Mouse (Mus musculus) heart, embryonic 12.5 days (tissue): ENCODE data around the gene Nr1h4. TPM values are rescaled to one million over a fixed set of nuclear protein-coding genes. Genes with fewer than 3 reads are reported as not detected.

Experiments
- ATAC-seq: fragments of 200-750 bp; cut with Nextera tagmentation; 2 replicates; pipeline ENCODE4 v1.8.0; 2017; ENCODE audit warnings: moderate TSS enrichment, moderate library complexity; ENCODE audit not compliant: insufficient number of reproducible peaks, low FRiP score
- H3K27ac ChIP-seq: fragments of 300-500 bp; sonication (generic); 2 replicates; pipeline ENCODE4 v1.5.1; 2016; ENCODE audit warnings: mild to moderate bottlenecking, moderate library complexity; ENCODE audit not compliant: poor library complexity, severe bottlenecking
- H3K27me3 ChIP-seq: fragments of 300-500 bp; sonication (generic); replicated peaks from 2 replicates; pipeline ENCODE4 v1.6.1; 2016; ENCODE audit warnings: mild to moderate bottlenecking, moderate library complexity
- H3K36me3 ChIP-seq: fragments of 300-500 bp; sonication (generic); 2 replicates; pipeline ENCODE4 v1.6.1; 2016; ENCODE audit warnings: mild to moderate bottlenecking, moderate library complexity
- H3K4me1 ChIP-seq: fragments of 300-500 bp; sonication (generic); replicated peaks from 2 replicates; pipeline ENCODE4 v1.6.1; 2016; ENCODE audit warnings: mild to moderate bottlenecking
- H3K4me2 ChIP-seq: fragments of 300-500 bp; sonication (generic); 2 replicates; pipeline ENCODE4 v1.6.1; 2016; ENCODE audit warnings: mild to moderate bottlenecking, moderate library complexity
- H3K4me3 ChIP-seq: fragments of 300-500 bp; sonication (generic); 2 replicates; pipeline ENCODE4 v1.5.1; 2016; ENCODE audit warnings: mild to moderate bottlenecking
- H3K9ac ChIP-seq: fragments of 300-500 bp; sonication (generic); 2 replicates; pipeline ENCODE4 v1.6.1; 2016; ENCODE audit warnings: mild to moderate bottlenecking, moderate library complexity
- H3K9me3 ChIP-seq: fragments of 300-500 bp; sonication (generic); replicated peaks from 2 replicates; pipeline ENCODE4 v1.6.1; 2016; ENCODE audit warnings: mild to moderate bottlenecking, moderate library complexity
- WGBS: fragments of 180-500 bp; shearing (Covaris S2); methylation state at CpG from one replicate; pipeline ENCODE4 v1.1.7; 2016; 5-methylcytosine and 5-hydroxymethylcytosine counted together
- polyA plus RNA-seq: library from polyadenylated mRNA; unstranded; fragments of >200 nt; fragmentation: Nextera tagmentation; extraction: Ambion mirVana; gene quantifications from 2 replicates; pipeline ENCODE4 v1.2.1, GENCODE M21; 2016

Nr1h4 gene
- polyA plus RNA-seq, 1 experiment from 2014 or later: 1.3 TPM

GRCm38 (mm10) chr10:89432743-89433142 is 100.6 kb downstream of the Nr1h4 start:
- no peaks in the 10 kb centered on the region for H3K9me3 ChIP-seq
- no peak overlapping the region for H3K4me2 ChIP-seq
- H3K9ac ChIP-seq: no peak overlapping the region
- H3K27me3 ChIP-seq: no peaks in the 10 kb centered on the region
- peaks cover 46% of the 10 kb centered on the region for H3K36me3 ChIP-seq
- WGBS: 82% methylated on average over 13 of the region's 13 CpGs
- no peak overlapping the region for H3K4me3 ChIP-seq
- peaks cover 4% of the 10 kb centered on the region; the same call in 1 of the 2 replicates for H3K4me1 ChIP-seq
- ATAC-seq: no peak
- no peak overlapping the region for H3K27ac ChIP-seq

GRCm38 (mm10) chr10:89430751-89431150 is 102.6 kb downstream of the Nr1h4 start:
- Histone ChIP-seq H3K4me2 (no peak overlapping the region), H3K9ac (no peak overlapping the region), H3K4me1 (no peaks in the 10 kb centered on the region), H3K36me3 (peaks cover 53% of the 10 kb centered on the region), H3K27ac (no peak overlapping the region), H3K9me3 (no peaks in the 10 kb centered on the region), H3K27me3 (no peaks in the 10 kb centered on the region), H3K4me3 (no peak overlapping the region)
- ATAC-seq: no peak
- WGBS: 90% methylated on average over 7 of the region's 7 CpGs

GRCm38 (mm10) chr10:89424800-89425393 is 108.5 kb downstream of the Nr1h4 start:
- peaks cover 72% of the 10 kb centered on the region for H3K36me3 ChIP-seq
- no peak overlapping the region for H3K9ac ChIP-seq
- H3K9me3 ChIP-seq: no peaks in the 10 kb centered on the region
- no peak overlapping the region for H3K4me3 ChIP-seq
- no peaks in the 10 kb centered on the region for H3K4me1 ChIP-seq
- H3K4me2 ChIP-seq: no peak overlapping the region
- WGBS: 89% methylated on average over 11 of the region's 11 CpGs
- H3K27ac ChIP-seq: no peak overlapping the region
- no peaks in the 10 kb centered on the region for H3K27me3 ChIP-seq
- ATAC-seq: no peak

GRCm38 (mm10) chr10:89424217-89424616 is 109.2 kb downstream of the Nr1h4 start:
- Histone ChIP-seq H3K27me3 (no peaks in the 10 kb centered on the region), H3K9ac (no peak overlapping the region), H3K27ac (no peak overlapping the region), H3K4me2 (no peak overlapping the region), H3K4me3 (no peak overlapping the region), H3K4me1 (no peaks in the 10 kb centered on the region), H3K36me3 (peaks cover 68% of the 10 kb centered on the region), H3K9me3 (no peaks in the 10 kb centered on the region)
- 90% methylated on average over 9 of the region's 9 CpGs for WGBS
- ATAC-seq: no peak

- no peak overlapping the region for H3K9ac ChIP-seq
- H3K4me1 ChIP-seq: no peaks in the 10 kb centered on the region
- peaks cover 63% of the 10 kb centered on the region for H3K36me3 ChIP-seq
- no peak overlapping the region for H3K27ac ChIP-seq
- no peaks in the 10 kb centered on the region for H3K27me3 ChIP-seq
- H3K9me3 ChIP-seq: no peaks in the 10 kb centered on the region
- H3K4me3 ChIP-seq: no peak overlapping the region
- ATAC-seq: no peak
- 84% methylated on average over 9 of the region's 9 CpGs for WGBS
- no peak overlapping the region for H3K4me2 ChIP-seq
These were observed 110.1 kb downstream of the Nr1h4 start for GRCm38 (mm10) chr10:89423164-89423778.

- H3K9me3 ChIP-seq: no peaks in the 10 kb centered on the region
- no peak overlapping the region for H3K4me3 ChIP-seq
- no peak for ATAC-seq
- peaks cover 63% of the 10 kb centered on the region for H3K36me3 ChIP-seq
- no peaks in the 10 kb centered on the region for H3K4me1 ChIP-seq
- H3K27ac ChIP-seq: no peak overlapping the region
- no peaks in the 10 kb centered on the region for H3K27me3 ChIP-seq
- H3K4me2 ChIP-seq: no peak overlapping the region
- 78% methylated on average over 8 of the region's 8 CpGs for WGBS
- H3K9ac ChIP-seq: no peak overlapping the region
These were observed 110.8 kb downstream of the Nr1h4 start for GRCm38 (mm10) chr10:89422504-89423158.

- Histone ChIP-seq H3K4me2 (no peak overlapping the region), H3K4me1 (no peaks in the 10 kb centered on the region), H3K4me3 (no peak overlapping the region), H3K9me3 (no peaks in the 10 kb centered on the region), H3K27ac (no peak overlapping the region), H3K27me3 (no peaks in the 10 kb centered on the region), H3K9ac (no peak overlapping the region), H3K36me3 (peaks cover 68% of the 10 kb centered on the region)
- no peak for ATAC-seq
- WGBS: 91% methylated on average over 2 of the region's 2 CpGs
These were observed 115.4 kb downstream of the Nr1h4 start for GRCm38 (mm10) chr10:89417966-89418365.

GRCm38 (mm10) chr10:89415478-89415877 is 117.9 kb downstream of the Nr1h4 start:
- no peaks in the 10 kb centered on the region for H3K4me1 ChIP-seq
- no peak overlapping the region for H3K27ac ChIP-seq
- H3K9me3 ChIP-seq: no peaks in the 10 kb centered on the region
- no peaks in the 10 kb centered on the region for H3K27me3 ChIP-seq
- no peak for ATAC-seq
- H3K9ac ChIP-seq: no peak overlapping the region
- no peak overlapping the region for H3K4me2 ChIP-seq
- peaks cover 68% of the 10 kb centered on the region for H3K36me3 ChIP-seq
- no peak overlapping the region for H3K4me3 ChIP-seq
- 75% methylated on average over 3 of the region's 3 CpGs for WGBS

- Histone ChIP-seq H3K27ac (no peak overlapping the region), H3K4me3 (no peak overlapping the region), H3K36me3 (peaks cover 19% of the 10 kb centered on the region), H3K27me3 (no peaks in the 10 kb centered on the region), H3K4me2 (no peak overlapping the region), H3K4me1 (no peaks in the 10 kb centered on the region), H3K9me3 (no peaks in the 10 kb centered on the region), H3K9ac (no peak overlapping the region)
- ATAC-seq: no peak
- WGBS: 55% methylated on average over 1 of the region's 1 CpGs
These were observed 125.8 kb downstream of the Nr1h4 start for GRCm38 (mm10) chr10:89407551-89407950.

GRCm38 (mm10) chr10:89406733-89407484 is 126.5 kb downstream of the Nr1h4 start:
- no peaks in the 10 kb centered on the region for H3K9me3 ChIP-seq
- H3K4me1 ChIP-seq: no peaks in the 10 kb centered on the region
- H3K4me2 ChIP-seq: no peak overlapping the region
- H3K27me3 ChIP-seq: no peaks in the 10 kb centered on the region
- no peak for ATAC-seq
- H3K36me3 ChIP-seq: peaks cover 17% of the 10 kb centered on the region
- H3K4me3 ChIP-seq: no peak overlapping the region
- 79% methylated on average over 5 of the region's 6 CpGs for WGBS
- H3K27ac ChIP-seq: no peak overlapping the region
- H3K9ac ChIP-seq: no peak overlapping the region

- Histone ChIP-seq H3K9ac (no peak overlapping the region), H3K4me1 (no peaks in the 10 kb centered on the region), H3K4me2 (no peak overlapping the region), H3K27ac (no peak overlapping the region), H3K4me3 (no peak overlapping the region), H3K27me3 (no peaks in the 10 kb centered on the region), H3K9me3 (peaks cover 13% of the 10 kb centered on the region), H3K36me3 (0 out of 2 replicates have a peak, but pooled peaks cover 2% of the 10 kb centered on the region)
- ATAC-seq: no peak
- 68% methylated on average over 4 of the region's 4 CpGs for WGBS
These were observed 128.4 kb downstream of the Nr1h4 start for GRCm38 (mm10) chr10:89404936-89405335.
